Mouse (Mus musculus): Measurements from ENCODE around the gene Gm2244.
"Not testable (repeated sequence)": the region's sequence is repeated elsewhere in the genome, so short reads cannot be mapped to it uniquely, and the experiment has no call there.

- TF ChIP-seq CTCF (IDR thresholded peaks at IDR 0.05; ENCODE audit: low read depth, low read length); POLR2A (IDR thresholded peaks at IDR 0.05; ENCODE audit: extremely low read depth, insufficient read depth, low read length): not testable (repeated sequence)
Observed at GRCm38 (mm10) chr14:19549863-19550262, at the start of gene Gm2244.

Data from liver, adult 2 months (tissue).